Mouse (Mus musculus) stomach, postnatal 0 days (tissue): ENCODE data around the gene Kank1.

ENCODE experiments used
- CTCF ChIP-seq: IDR thresholded peaks from 2 replicates; pipeline ENCODE4 v1.5.1; 2016; ENCODE audit warnings: antibody characterized with exemption, low read depth, mild to moderate bottlenecking, moderate library complexity
- EP300 ChIP-seq: optimal IDR thresholded peaks from 2 replicates; pipeline ENCODE3; 2016; ENCODE audit warnings: antibody characterized with exemption

DNA sequence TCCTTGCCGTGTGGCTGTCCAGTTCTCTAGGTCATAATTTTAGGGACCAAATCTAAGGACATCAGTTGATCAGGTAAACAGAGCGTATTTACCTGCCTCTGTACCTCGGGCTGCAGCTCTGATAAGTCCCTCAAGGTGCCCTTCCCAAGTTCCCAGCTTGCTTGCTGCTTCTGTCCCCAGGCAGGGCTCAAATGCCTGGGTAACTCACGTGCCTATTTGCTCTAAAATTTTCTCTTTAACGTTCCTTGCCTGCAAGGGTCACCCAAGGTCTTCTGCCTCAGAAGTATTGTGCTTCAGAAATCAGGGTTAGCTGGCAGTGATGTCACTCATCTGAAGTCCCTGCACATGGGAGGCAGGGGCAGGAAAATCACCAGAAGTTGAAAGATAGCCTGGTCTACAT lies 210.6 kb downstream of the Kank1 start:
- no peak for TF ChIP-seq CTCF
- no peak for TF ChIP-seq EP300
